Mouse (Mus musculus) G1E (cell line): ENCODE data around the gene Tmem211. TPM values are rescaled to one million over a fixed set of nuclear protein-coding genes. Genes with fewer than 3 reads are reported as not detected.

Source experiments
- ATAC-seq: 2 replicates; pipeline ENCODE4 v1.8.0; 2016; ENCODE audit warnings: mild to moderate bottlenecking; ENCODE audit not compliant: insufficient number of reproducible peaks, poor library complexity, low FRiP score, severe bottlenecking; ENCODE audit errors: extremely low read depth
- DNase-seq: peaks from one replicate; pipeline ENCODE4 v3.0.0; 2012; ENCODE audit warnings: low spot score
- H3K27me3 ChIP-seq: 2 replicates; pipeline ENCODE4 v1.6.1; 2012; ENCODE audit warnings: mild to moderate bottlenecking, low read length, inconsistent platforms; ENCODE audit not compliant: insufficient read depth
- H3K36me3 ChIP-seq: replicated peaks from 2 replicates; pipeline ENCODE3; 2012; ENCODE audit warnings: mild to moderate bottlenecking, inconsistent platforms
- H3K4me1 ChIP-seq: 2 replicates; pipeline ENCODE4 v1.6.1; 2012; ENCODE audit warnings: low read depth, low read length, inconsistent platforms, mixed read lengths; ENCODE audit not compliant: insufficient read depth
- H3K4me3 ChIP-seq: 2 replicates; pipeline ENCODE4 v1.5.1; 2012; ENCODE audit warnings: low read depth, mild to moderate bottlenecking, inconsistent platforms, low read length, moderate library complexity, mixed read lengths
- H3K9me3 ChIP-seq: replicated peaks from 2 replicates; pipeline ENCODE4 v1.6.1; 2012; ENCODE audit warnings: inconsistent platforms
- CTCF ChIP-seq: IDR thresholded peaks from 2 replicates; pipeline ENCODE4 v1.5.1; 2012; ENCODE audit warnings: low read depth, low read length, inconsistent platforms, mixed read lengths
- GATA1 ChIP-seq: IDR thresholded peaks from 2 replicates; pipeline ENCODE4 v1.6.1; 2012; ENCODE audit warnings: borderline replicate concordance, low read length, inconsistent platforms, mixed read lengths
- GATA2 ChIP-seq: IDR thresholded peaks from 2 replicates; pipeline ENCODE4 v1.6.1; 2012; ENCODE audit warnings: low read depth, low read length, inconsistent platforms, borderline replicate concordance
- POLR2AphosphoS5 ChIP-seq: IDR thresholded peaks from 2 replicates; pipeline ENCODE4 v1.6.1; 2012; ENCODE audit warnings: low read depth, low read length, inconsistent platforms; ENCODE audit not compliant: insufficient replicate concordance
- TAL1 ChIP-seq: conservative IDR thresholded peaks from 2 replicates; pipeline ENCODE4 v1.6.1; 2012; ENCODE audit warnings: low read depth, low read length, inconsistent platforms, mixed read lengths
- polyA plus RNA-seq: library from polyadenylated mRNA; stranded (reverse); fragments of >175 nt; gene quantifications from 2 replicates; pipeline ENCODE4 v1.2.3, GENCODE M21; 2012
- total RNA-seq, 2 experiments: library from RNA; stranded (forward) in 1 of 2; stranded (reverse) in 1 of 2; fragments of 200-1000 nt in 1 of 2; fragments of >200 nt in 1 of 2; fragmentation: Nextera tagmentation in 1 of 2; gene quantifications; 2 replicates each; pipeline ENCODE4 v1.2.3; 2014 to 2017

Tmem211 gene
- total and polyA plus RNA-seq, 3 experiments = not detected

- no peaks in the 10 kb centered on the region for H3K36me3 ChIP-seq
- ATAC-seq (no peak), DNase-seq (no peak)
- peaks cover 95% of the 10 kb centered on the region for H3K9me3 ChIP-seq
- H3K27me3 ChIP-seq = no peaks in the 10 kb centered on the region; the same call in 1 of the 2 replicates
- TF ChIP-seq GATA1 = no peak
- no peak for TF ChIP-seq POLR2AphosphoS5
- TF ChIP-seq CTCF = no peak
- no peak for TF ChIP-seq TAL1
- no peak for TF ChIP-seq GATA2
- no peak overlapping the region for H3K4me3 ChIP-seq
- H3K4me1 ChIP-seq = no peaks in the 10 kb centered on the region
These were observed 61.1 kb downstream of the Tmem211 start for GRCm38 (mm10) chr5:113287762-113288161.

GRCm38 (mm10) chr5:113288490-113288889, 61.8 kb downstream of the Tmem211 start:
- ATAC-seq = no peak
- Histone ChIP-seq H3K9me3 (peaks cover 95% of the 10 kb centered on the region), H3K36me3 (no peaks in the 10 kb centered on the region), H3K4me3 (no peak overlapping the region), H3K4me1 (no peaks in the 10 kb centered on the region), H3K27me3 (no peaks in the 10 kb centered on the region; the same call in 1 of the 2 replicates)
- TF ChIP-seq GATA1 (no peak), POLR2AphosphoS5 (no peak), GATA2 (no peak), TAL1 (no peak)
- no peak for DNase-seq

Other genes with a start within 250 kb of the Tmem211 start
- gene Grk3, start 211.1 kb upstream of the Tmem211 start, total RNA-seq (2014; fragmentation: Nextera tagmentation) = not detected in 2 replicates
- 0.11 TPM in 1 of 2 replicates, not detected in the other for gene Grk3, start 211.1 kb upstream of the Tmem211 start, total RNA-seq (2017)
- not detected in 2 replicates for gene Grk3, start 211.1 kb upstream of the Tmem211 start, polyA plus RNA-seq
- not detected in 2 replicates for gene Crybb2, start 156.8 kb upstream of the Tmem211 start, total RNA-seq (2014; fragmentation: Nextera tagmentation)
- gene Crybb2, start 156.8 kb upstream of the Tmem211 start, total RNA-seq (2017) = 0.29 TPM in 1 of 2 replicates, not detected in the other
- gene Crybb2, start 156.8 kb upstream of the Tmem211 start, polyA plus RNA-seq = not detected in 2 replicates
- gene Crybb3, start 145.3 kb upstream of the Tmem211 start, total RNA-seq (2014; fragmentation: Nextera tagmentation) = not detected in 2 replicates
- gene Crybb3, start 145.3 kb upstream of the Tmem211 start, total RNA-seq (2017) = not detected in 2 replicates
- not detected in 2 replicates for gene Crybb3, start 145.3 kb upstream of the Tmem211 start, polyA plus RNA-seq
- not detected in 2 replicates for gene 2900026A02Rik, start 5.7 kb upstream of the Tmem211 start, total RNA-seq (2014; fragmentation: Nextera tagmentation)
- gene 2900026A02Rik, start 5.7 kb upstream of the Tmem211 start, total RNA-seq (2017) = 0.05 and 0.06 TPM in 2 replicates
- not detected in 2 replicates for gene 2900026A02Rik, start 5.7 kb upstream of the Tmem211 start, polyA plus RNA-seq
- gene Sgsm1, start 83.9 kb downstream of the Tmem211 start, total RNA-seq (2014; fragmentation: Nextera tagmentation) = not detected in 2 replicates
- gene Sgsm1, start 83.9 kb downstream of the Tmem211 start, total RNA-seq (2017) = under 0.01 and 0.05 TPM in 2 replicates
- gene Sgsm1, start 83.9 kb downstream of the Tmem211 start, polyA plus RNA-seq = not detected in 2 replicates
- not detected in 2 replicates for gene Aym1, start 130.4 kb downstream of the Tmem211 start, total RNA-seq (2014; fragmentation: Nextera tagmentation)
- gene Aym1, start 130.4 kb downstream of the Tmem211 start, total RNA-seq (2017) = 0.29 TPM in 1 of 2 replicates, not detected in the other
- not detected in 2 replicates for gene Aym1, start 130.4 kb downstream of the Tmem211 start, polyA plus RNA-seq